Mouse (Mus musculus): Measurements from ENCODE around the gene Zfpl1.

DNA sequence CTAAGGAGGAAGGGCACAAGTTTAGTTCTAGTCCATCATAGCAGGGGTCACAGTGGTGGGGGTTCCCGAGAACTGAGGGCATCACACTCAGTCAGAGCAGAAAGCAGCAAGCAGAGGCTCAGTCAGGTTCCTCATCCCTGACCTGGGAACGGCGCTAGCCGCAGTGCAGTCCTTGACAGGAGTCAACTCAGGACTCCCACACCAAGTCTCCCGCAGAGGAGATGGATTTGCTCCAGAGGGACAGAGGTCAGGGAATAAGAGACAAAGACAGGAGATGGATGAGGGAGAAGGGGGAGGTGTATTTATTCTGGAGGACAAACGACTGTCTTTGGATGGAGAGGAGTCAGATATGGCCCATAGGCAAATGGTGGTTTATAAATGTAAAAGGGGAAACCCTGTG, 28.4 kb upstream of the Zfpl1 start:
- TF ChIP-seq CTCF (IDR thresholded peaks at IDR 0.05; ENCODE audit: low read depth, low read length): no peak
- TF ChIP-seq POLR2A (IDR thresholded peaks at IDR 0.05; ENCODE audit: insufficient read depth, low read length): no peak
- no peak for TF ChIP-seq EP300 (IDR thresholded peaks at IDR 0.05; ENCODE audit: insufficient read depth, low read depth, low read length)

Data from ES-Bruce4 (cell line).